Mouse (Mus musculus) gastrocnemius, postnatal 4 days (tissue): ENCODE results near the gene Pbrm1. TPM values are rescaled to one million over a fixed set of nuclear protein-coding genes. Genes with fewer than 3 reads are reported as not detected.

Source experiments
- DNase-seq, 2 experiments: peaks; one replicate each; pipeline ENCODE4 v3.0.0; 2021 to 2022; ENCODE audit warnings: low spot score in 2 of 2, mixed read lengths in 2 of 2
- total RNA-seq, 2 experiments: library from RNA; stranded (reverse); gene quantifications; 2 replicates each; pipeline ENCODE4 v1.2.3; 2021

Gene Pbrm1
- total RNA-seq, 2 experiments from 2014 or later = 94.3 to 94.4 TPM

DNA sequence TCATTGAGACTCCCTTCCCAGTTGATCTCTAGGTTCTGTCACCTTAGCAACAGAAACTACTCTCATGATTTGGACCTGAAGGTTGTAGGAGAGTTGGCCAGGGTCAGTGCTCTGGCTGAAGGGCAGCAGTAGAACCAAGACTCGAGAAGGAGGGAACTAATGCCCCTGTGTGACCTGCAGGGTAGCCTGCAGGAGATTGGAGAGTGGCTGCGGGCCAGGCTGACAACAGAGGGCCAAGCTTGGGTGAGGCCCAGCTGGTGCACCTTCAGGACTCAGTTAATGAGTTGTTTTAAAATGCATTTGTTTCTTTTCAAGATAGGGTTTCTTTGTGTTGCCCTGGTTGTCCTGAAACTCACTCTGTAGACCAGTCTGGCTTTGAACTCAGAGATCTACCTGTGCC is 146.1 kb downstream of the Pbrm1 start:
- DNase-seq = no peak

DNA sequence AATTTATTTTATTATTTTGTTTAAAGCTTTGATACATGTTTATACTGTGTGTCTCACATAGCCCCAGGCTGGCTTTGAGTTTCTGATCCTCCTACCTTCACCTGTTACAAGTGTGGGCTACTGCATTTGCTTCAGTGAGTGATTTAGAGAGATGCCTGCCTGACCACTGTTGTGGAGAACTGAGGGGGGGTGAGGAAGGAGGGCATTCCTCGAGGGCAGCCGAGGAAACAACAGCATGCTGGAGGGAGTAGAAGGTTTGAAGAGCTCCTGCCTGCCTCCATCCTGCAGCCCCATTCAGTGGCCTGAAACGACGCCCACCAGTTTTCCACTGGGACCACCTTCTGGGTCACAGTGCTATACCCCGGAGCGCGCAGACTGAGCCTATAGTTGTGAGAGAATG is 146.5 kb downstream of the Pbrm1 start:
- no peak for DNase-seq

GRCm38 (mm10) chr14:31165991-31166630 is 147.2 kb downstream of the Pbrm1 start:
- DNase-seq = no peak

- no peak for DNase-seq
Observed at GRCm38 (mm10) chr14:31166827-31167226, 147.9 kb downstream of the Pbrm1 start.

DNA sequence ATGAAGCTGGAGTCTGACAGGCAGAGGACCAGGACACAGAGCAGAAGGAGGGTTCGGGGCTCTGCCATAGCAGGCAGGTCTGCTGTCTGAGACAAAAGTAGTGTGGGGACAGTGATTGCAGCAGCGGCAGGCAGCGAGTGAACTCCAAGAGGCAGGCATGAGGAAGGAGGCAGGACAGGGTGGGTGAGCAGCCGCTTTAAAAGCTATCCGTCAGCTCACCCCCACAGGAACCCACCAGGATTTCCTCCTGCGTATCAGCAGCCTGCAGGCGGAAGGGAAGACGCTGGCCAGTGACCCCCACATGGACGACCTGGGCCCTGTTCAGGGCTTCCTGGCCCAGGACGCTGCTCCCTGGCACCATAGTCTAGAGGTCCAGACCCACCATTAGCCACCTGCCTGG is 149.5 kb downstream of the Pbrm1 start, which contains the start of gene Stab1:
Gene Stab1, minus strand, starts transcription at position 217 of the 400 bp plus-strand sequence.
- DNase-seq = no peak

DNA sequence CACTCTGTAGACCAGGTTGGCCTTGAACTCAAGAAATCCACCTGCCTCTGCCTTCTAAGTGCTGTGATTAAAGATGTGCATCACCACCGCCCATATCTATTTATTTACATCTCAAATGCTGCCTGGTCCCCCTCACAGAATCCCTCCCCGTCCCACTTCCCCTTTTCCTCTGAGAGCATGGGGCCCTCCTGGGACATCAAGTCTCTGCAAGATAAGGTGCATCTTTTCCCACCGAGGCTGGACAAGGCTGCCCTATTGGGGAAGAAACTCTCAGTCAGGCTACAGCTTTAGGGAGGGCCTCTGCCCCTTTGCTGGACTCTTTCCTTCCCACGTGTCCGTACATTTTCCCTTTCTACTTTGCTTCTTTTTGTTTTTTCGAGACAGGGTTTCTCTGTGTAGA is 150.6 kb downstream of the Pbrm1 start:
- DNase-seq = no peak

- no peak for DNase-seq
Observed at GRCm38 (mm10) chr14:31170963-31171362, 152.0 kb downstream of the Pbrm1 start.

Other genes starting within 250 kb of the Pbrm1 start
- gene Tmem110, start 193.5 kb upstream of the Pbrm1 start, total RNA-seq = 10 to 100 TPM; 13.0 to 15.7 TPM
- 100 to 1,000 TPM; 154 to 180 TPM for gene Mustn1, start 139.9 kb upstream of the Pbrm1 start, total RNA-seq
- 1 to 10 TPM in 1 of 2 experiments, under 1 TPM in 1; 0.86 to 4.6 TPM for gene Itih4, start 132.7 kb upstream of the Pbrm1 start, total RNA-seq
- 1 to 10 TPM; 1.3 to 4.9 TPM for gene Itih3, start 95.4 kb upstream of the Pbrm1 start, total RNA-seq
- 1 to 10 TPM in 1 of 2 experiments, under 1 TPM in 1; 0.22 to 1.1 TPM for gene Itih1, start 75.8 kb upstream of the Pbrm1 start, total RNA-seq
- gene Nek4, start 67.8 kb upstream of the Pbrm1 start, total RNA-seq = 1 to 10 TPM; 5.6 to 6.4 TPM
- 10 to 100 TPM; 34.1 to 38.6 TPM for gene Glt8d1, start 17.7 kb upstream of the Pbrm1 start, total RNA-seq
- 100 to 1,000 TPM; 167 to 184 TPM for gene Spcs1, start 17.5 kb upstream of the Pbrm1 start, total RNA-seq
- gene Gnl3, start within 50 bp of the Pbrm1 start, total RNA-seq = 10 to 100 TPM; 46.4 to 60.3 TPM
- 10 to 100 TPM; 44.1 to 49.5 TPM for gene Smim4, start 109.8 kb downstream of the Pbrm1 start, total RNA-seq
- gene Nt5dc2, start 111.9 kb downstream of the Pbrm1 start, total RNA-seq = 10 to 100 TPM; 33.9 to 35.4 TPM
- gene Stab1, start 149.5 kb downstream of the Pbrm1 start, total RNA-seq = 100 to 1,000 TPM in 1 of 2 experiments, 10 to 100 TPM in 1; 89.8 to 101 TPM
- gene Tnnc1, start 189.2 kb downstream of the Pbrm1 start, total RNA-seq = 100 to 1,000 TPM; 337 to 379 TPM
- 100 to 1,000 TPM; 258 to 277 TPM for gene Nisch, start 197.8 kb downstream of the Pbrm1 start, total RNA-seq
- 10 to 100 TPM; 11.5 to 11.6 TPM for gene Sema3g, start 198.7 kb downstream of the Pbrm1 start, total RNA-seq
- gene Phf7, start 232.2 kb downstream of the Pbrm1 start, total RNA-seq = 1 to 10 TPM; 7.3 to 9.4 TPM
- 10 to 100 TPM; 49.3 to 53.2 TPM for gene Bap1, start 232.3 kb downstream of the Pbrm1 start, total RNA-seq